Mouse (Mus musculus) neural tube, embryonic 14.5 days (tissue): ENCODE data around the gene Apc2. TPM values are rescaled to one million over a fixed set of nuclear protein-coding genes. Genes with fewer than 3 reads are reported as not detected.

Source experiments
- ATAC-seq: fragments of 200-750 bp; cut with Nextera tagmentation; 2 replicates; pipeline ENCODE4 v1.8.0; 2017; ENCODE audit warnings: low read depth, mild to moderate bottlenecking, moderate TSS enrichment, moderate library complexity
- H3K27ac ChIP-seq: fragments of 300-500 bp; sonication (generic); 2 replicates; pipeline ENCODE4 v1.5.1; 2014; ENCODE audit warnings: low read depth, mild to moderate bottlenecking, control low read depth, low read length, moderate library complexity, mixed read lengths
- H3K27me3 ChIP-seq: fragments of 300-500 bp; sonication (generic); 2 replicates; pipeline ENCODE4 v1.6.1; 2014; ENCODE audit warnings: low read length; ENCODE audit not compliant: control insufficient read depth, insufficient read depth
- H3K36me3 ChIP-seq: fragments of 300-500 bp; sonication (generic); 2 replicates; pipeline ENCODE4 v1.6.1; 2014; ENCODE audit warnings: low read length, mixed read lengths; ENCODE audit not compliant: control insufficient read depth, insufficient read depth
- H3K4me1 ChIP-seq: fragments of 300-500 bp; sonication (generic); 2 replicates; pipeline ENCODE4 v1.6.1; 2014; ENCODE audit warnings: low read length; ENCODE audit not compliant: control insufficient read depth, insufficient read depth
- H3K4me2 ChIP-seq: fragments of 300-500 bp; sonication (generic); 2 replicates; pipeline ENCODE4 v1.6.1; 2014; ENCODE audit warnings: mild to moderate bottlenecking, low read depth, low read length, control low read depth
- H3K4me3 ChIP-seq: fragments of 300-500 bp; sonication (generic); 2 replicates; pipeline ENCODE4 v1.5.1; 2014; ENCODE audit warnings: low read depth, low read length, control low read depth, mixed read lengths
- H3K9ac ChIP-seq: fragments of 300-500 bp; sonication (generic); replicated peaks from 2 replicates; pipeline ENCODE4 v1.6.1; 2014; ENCODE audit warnings: low read depth, mild to moderate bottlenecking, control low read depth, low read length, mixed read lengths
- H3K9me3 ChIP-seq: fragments of 300-500 bp; sonication (generic); 2 replicates; pipeline ENCODE4 v1.6.1; 2016; ENCODE audit warnings: low read length; ENCODE audit not compliant: control insufficient read depth
- WGBS: fragments of 180-500 bp; shearing (Covaris S2); extraction: QIAGEN DNeasy Blood & Tissue Kit; methylation state at CpG from one replicate; pipeline ENCODE4 v1.1.7; 2014; 5-methylcytosine and 5-hydroxymethylcytosine counted together
- polyA plus RNA-seq: library from polyadenylated mRNA; unstranded; fragments of >200 nt; fragmentation: Nextera tagmentation; extraction: Ambion mirVana; gene quantifications from 2 replicates; pipeline ENCODE4 v1.2.1, GENCODE M21; 2014

Apc2 gene
- polyA plus RNA-seq, 1 experiment from 2014 or later, result 231 TPM

DNA sequence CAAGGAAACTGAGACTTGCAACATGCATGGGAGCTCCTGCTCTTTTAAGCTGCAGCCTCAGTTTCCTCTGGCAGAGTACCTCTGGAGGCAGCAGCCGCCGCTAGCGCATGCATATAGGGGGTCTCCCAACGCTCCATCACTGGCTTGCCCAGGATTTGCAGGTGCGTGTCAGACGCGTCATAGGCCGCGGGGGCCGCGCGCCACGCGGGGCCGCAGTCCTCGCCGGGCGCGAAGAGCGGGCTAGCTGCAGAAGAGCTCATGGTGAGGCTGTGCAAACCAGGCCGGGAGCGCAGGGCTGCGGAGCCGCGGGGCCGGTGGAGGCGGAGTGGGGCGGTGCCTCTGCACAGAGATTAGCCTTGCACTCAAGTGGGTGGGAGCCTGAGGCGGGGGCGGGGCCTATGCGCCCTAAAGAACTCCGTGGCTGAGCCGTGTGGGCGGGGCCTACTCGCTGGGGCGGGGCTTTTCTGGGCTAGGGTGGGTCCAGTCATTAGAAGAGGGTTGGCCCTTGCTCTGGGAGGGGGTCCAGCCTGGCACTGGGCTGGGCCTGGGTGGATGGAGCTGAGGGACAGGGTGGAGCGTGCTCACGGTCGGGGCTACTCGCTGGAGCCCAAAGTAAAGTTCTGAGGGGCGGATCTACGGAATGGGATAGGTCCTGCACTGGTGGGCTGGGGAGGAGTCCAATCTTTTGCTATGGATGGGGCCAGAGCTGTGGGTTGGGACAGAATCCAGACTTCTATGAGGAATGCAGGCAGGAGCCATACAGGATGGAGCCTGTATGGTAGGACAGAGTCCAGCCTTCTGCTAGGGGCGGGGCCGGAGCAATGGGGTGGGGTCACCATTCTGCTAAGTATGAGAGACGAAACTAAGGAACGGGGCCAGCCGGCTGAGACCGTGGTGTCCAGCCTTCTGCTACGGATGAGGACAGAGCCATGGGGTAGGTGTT lies 34.9 kb upstream of the Apc2 start, which contains the start of the genes Gamt and Dazap1:
TSS of gene Gamt (minus strand) at position 371 of the 943 bp plus-strand sequence.
TSS of gene Dazap1 (plus strand) at position 845 of the 943 bp plus-strand sequence.
- peak within 1 kb of the TSS; percentile 85 for H3K27ac ChIP-seq
- H3K9ac ChIP-seq, result peak within 1 kb of the TSS; percentile 70
- H3K4me3 ChIP-seq, result peak within 1 kb of the TSS; percentile 39
- H3K36me3 ChIP-seq, result peaks cover 26% of the 10 kb centered on the region
- no peaks in the 10 kb centered on the region for H3K27me3 ChIP-seq
- peak; percentile 80 for ATAC-seq
- peak within 1 kb of the TSS; percentile 78 for H3K4me2 ChIP-seq
- peaks cover 19% of the 10 kb centered on the region for H3K4me1 ChIP-seq
- no peaks in the 10 kb centered on the region for H3K9me3 ChIP-seq
- under 1% methylated on average over 49 of the region's 49 CpGs for WGBS

DNA sequence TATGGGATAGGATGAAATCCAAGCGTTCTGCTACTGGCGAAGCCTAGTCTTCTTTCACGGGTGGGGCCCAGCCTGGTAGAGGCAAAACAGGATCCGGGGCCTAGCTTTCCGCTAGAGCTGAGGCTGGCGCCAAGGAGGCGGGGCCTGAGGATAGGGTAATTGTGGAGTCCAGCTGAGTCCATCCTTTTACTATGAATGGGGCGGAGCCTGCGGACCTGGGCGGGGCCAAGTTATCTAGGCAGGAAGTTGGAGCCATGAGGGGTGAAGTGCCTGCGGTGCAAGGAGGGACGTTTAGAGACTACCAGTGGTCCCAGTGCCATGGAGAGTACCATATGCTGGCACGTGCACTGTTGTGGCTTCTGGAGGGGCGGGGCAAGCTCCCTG lies 34.2 kb upstream of the Apc2 start:
- peaks cover 20% of the 10 kb centered on the region for H3K36me3 ChIP-seq
- WGBS, result 1% methylated on average over 14 of the region's 14 CpGs
- peak overlapping the region; percentile 78 for H3K4me2 ChIP-seq
- H3K9ac ChIP-seq, result peak overlapping the region; percentile 42
- peak overlapping the region; percentile 39 for H3K4me3 ChIP-seq
- peak overlapping the region; percentile 85 for H3K27ac ChIP-seq
- H3K27me3 ChIP-seq, result no peaks in the 10 kb centered on the region
- peaks cover 26% of the 10 kb centered on the region for H3K4me1 ChIP-seq
- peak; percentile 36 for ATAC-seq
- no peaks in the 10 kb centered on the region for H3K9me3 ChIP-seq

DNA sequence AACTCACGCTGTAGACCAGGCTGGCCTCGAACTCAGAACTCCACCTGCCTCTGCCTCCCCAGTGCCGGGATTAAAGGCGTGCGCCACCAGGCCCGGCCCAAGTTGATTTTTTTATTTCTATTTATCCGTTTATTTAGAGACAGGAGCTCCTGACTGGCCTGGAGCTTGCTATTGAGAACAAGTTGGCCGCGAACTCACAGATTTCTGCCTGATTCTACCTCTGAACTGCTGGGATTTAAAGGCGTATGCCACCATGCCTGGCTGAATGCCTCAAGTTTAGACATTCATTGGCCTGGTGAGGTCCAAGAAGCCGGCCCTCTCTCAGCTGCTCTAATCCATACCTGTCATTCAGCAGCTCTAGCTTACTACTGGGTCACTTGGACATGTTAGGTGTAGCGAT lies 33.6 kb upstream of the Apc2 start:
- peaks cover 32% of the 10 kb centered on the region for H3K4me1 ChIP-seq
- H3K9me3 ChIP-seq, result no peaks in the 10 kb centered on the region
- peak overlapping the region; percentile 78 for H3K4me2 ChIP-seq
- H3K9ac ChIP-seq, result no peak overlapping the region
- no peak overlapping the region for H3K4me3 ChIP-seq
- no peak for ATAC-seq
- H3K27me3 ChIP-seq, result no peaks in the 10 kb centered on the region
- H3K36me3 ChIP-seq, result peaks cover 14% of the 10 kb centered on the region
- H3K27ac ChIP-seq, result no peak overlapping the region
- 73% methylated on average over 12 of the region's 12 CpGs for WGBS

DNA sequence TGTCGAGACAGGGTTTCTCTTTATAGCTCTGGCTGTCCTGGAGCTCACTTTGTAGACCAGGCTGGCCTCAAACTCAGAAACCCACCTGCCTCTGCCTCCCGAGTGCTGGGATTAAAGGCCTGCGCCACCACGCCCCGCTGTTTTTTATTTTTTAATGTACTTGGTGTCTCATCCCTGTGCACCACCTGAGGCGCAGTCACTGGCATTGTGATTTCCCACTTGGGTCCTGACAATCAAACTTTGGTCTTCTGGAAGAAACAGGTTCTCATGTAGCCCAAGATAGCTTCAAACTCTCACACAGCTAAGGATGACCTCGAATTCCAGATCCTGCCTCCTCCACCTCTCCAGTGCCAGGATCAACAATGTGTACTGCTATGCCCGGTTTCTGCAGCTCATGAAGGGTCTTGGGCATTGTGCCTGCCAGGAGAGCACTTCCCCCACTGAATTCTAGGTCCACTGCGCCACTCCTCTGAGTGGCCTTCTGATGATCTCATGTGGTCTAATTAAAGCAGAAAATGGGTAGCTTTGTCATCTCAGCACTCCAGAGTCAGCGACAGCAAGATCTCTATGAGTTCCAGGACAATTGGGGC lies 32.9 kb upstream of the Apc2 start:
- H3K36me3 ChIP-seq, result peaks cover 9% of the 10 kb centered on the region
- H3K4me1 ChIP-seq, result peaks cover 37% of the 10 kb centered on the region
- no peaks in the 10 kb centered on the region for H3K9me3 ChIP-seq
- no peaks in the 10 kb centered on the region for H3K27me3 ChIP-seq
- H3K4me2 ChIP-seq, result no peak overlapping the region
- no peak for ATAC-seq
- no peak overlapping the region for H3K27ac ChIP-seq
- 94% methylated on average over 10 of the region's 10 CpGs for WGBS
- H3K9ac ChIP-seq, result no peak overlapping the region
- no peak overlapping the region for H3K4me3 ChIP-seq

DNA sequence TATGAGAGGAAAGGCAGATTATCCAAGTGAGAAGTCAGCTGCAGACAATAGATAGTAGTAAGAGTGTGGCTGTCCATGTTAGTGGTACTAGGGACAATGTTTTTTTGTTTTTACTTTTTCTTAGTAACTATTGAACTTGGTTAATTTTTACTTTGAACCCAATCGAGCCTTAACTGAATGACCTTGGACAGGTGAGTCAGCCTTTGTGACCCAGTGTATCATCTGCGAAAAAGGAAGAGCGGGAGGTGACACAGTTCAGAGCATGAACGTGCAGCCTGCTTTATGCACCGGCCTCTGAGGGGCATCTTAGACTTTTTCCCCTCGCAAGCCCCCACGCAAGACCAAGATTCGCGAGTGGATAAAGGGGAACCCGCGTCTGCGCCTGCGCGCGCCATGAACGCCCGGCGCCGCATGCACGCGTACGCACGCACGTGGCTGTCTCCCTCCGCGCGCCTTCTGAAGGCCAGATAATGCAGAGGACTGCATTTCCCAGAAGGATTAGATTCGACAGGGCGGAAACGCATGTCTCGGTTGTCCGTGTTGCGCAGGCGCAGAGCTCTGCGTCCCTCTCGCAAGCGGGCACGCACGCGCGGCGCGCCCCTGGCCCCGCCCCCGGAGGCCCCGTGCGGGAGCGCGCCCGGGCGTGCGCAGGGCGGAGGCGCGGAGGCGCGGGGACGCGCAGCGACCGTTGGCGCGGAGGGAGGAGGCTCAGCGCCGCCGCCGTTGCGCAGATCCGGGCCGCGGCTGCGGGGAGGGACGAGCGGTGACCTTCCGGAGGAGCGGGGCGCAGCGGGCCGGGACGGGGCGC lies 31.2 kb upstream of the Apc2 start:
- Histone ChIP-seq H3K9me3 (no peaks in the 10 kb centered on the region), H3K27me3 (no peaks in the 10 kb centered on the region), H3K36me3 (no peaks in the 10 kb centered on the region), H3K27ac (peak overlapping the region; percentile 75), H3K9ac (peak overlapping the region; percentile 95), H3K4me3 (peak overlapping the region; percentile 81), H3K4me2 (peak overlapping the region; percentile 70), H3K4me1 (peaks cover 44% of the 10 kb centered on the region)
- WGBS, result 3% methylated on average over 70 of the region's 81 CpGs
- peak; percentile 72 for ATAC-seq

DNA sequence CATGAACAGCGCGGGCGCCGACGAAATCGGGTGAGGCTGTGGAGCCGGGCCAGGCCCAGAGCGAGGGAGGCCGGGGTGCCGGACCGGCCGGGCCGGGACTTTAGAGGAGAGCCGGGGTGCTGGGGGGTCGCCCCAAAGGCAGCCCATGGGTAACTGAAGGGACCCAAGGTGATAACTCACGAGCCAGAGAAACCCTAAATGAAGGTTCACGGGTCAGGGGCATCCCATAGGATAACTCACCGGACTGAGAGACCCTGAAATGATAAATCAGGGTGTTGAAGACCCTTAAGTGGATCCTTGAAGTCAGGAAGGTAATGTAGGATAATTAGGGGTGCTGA lies 30.7 kb upstream of the Apc2 start:
- Histone ChIP-seq H3K4me1 (peaks cover 38% of the 10 kb centered on the region), H3K27me3 (no peaks in the 10 kb centered on the region), H3K4me2 (peak overlapping the region; percentile 59), H3K4me3 (peak overlapping the region; percentile 81), H3K27ac (peak overlapping the region; percentile 75), H3K9ac (peak overlapping the region; percentile 95), H3K9me3 (no peaks in the 10 kb centered on the region), H3K36me3 (no peaks in the 10 kb centered on the region)
- ATAC-seq, result no peak; the same call in 1 of the 2 replicates
- 2% methylated on average over 18 of the region's 18 CpGs for WGBS

DNA sequence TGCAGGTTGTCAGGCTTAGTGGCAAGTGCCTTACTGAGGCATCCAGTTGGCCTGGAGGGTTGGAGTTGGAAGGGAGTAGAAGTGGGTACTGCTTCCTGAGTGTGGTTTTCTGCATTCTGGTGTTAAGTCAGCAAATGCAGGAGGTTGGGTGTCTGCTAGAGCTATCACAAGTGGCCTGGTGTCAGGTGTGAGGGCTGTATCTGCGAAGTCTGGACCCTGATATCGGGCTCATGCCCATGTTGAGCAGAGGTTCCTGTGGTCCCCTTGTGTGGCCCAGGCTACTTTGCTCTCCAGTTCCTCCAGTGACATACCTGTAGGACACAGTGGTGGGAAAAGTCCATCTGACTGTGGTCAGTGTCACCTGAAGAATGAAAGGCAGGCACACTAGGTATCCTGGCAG lies 25.7 kb upstream of the Apc2 start:
- Histone ChIP-seq H3K4me2 (no peak overlapping the region), H3K4me3 (no peak overlapping the region), H3K9ac (no peak overlapping the region), H3K36me3 (peaks cover 6% of the 10 kb centered on the region; the same call in 1 of the 2 replicates), H3K4me1 (peaks cover 33% of the 10 kb centered on the region), H3K9me3 (no peaks in the 10 kb centered on the region), H3K27me3 (no peaks in the 10 kb centered on the region), H3K27ac (no peak overlapping the region)
- WGBS, result 97% methylated on average over 2 of the region's 2 CpGs
- no peak for ATAC-seq

DNA sequence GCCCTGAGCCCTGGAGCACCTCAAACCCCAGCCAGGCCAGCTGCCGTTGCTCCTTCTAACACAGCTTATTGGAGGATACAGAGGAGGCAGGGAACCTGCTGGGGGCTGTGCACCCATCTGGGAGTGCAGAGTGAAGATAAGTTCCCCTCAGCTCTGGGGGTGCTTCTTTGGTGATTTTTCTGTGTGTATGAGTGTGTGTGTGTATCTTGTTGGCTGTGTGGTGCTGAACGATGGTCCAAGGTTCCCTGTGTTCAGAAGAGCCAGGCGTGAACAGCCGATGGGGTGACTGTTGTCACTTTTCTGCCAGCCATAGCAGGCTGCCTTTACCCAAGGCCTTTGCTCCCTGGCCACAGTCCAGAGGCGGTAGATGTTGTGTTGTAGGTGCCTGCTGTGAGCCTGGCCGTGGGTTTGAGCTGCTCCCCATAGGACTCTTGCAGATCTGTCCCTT lies 25.0 kb upstream of the Apc2 start:
- H3K27me3 ChIP-seq, result no peaks in the 10 kb centered on the region

More for the DNA sequence above, 25.0 kb upstream of the Apc2 start:
- Histone ChIP-seq H3K36me3 (peaks cover 10% of the 10 kb centered on the region), H3K9ac (0 out of 2 replicates have a peak overlapping the region, but pooled peaks have one; percentile 34), H3K27ac (no peak overlapping the region), H3K4me3 (no peak overlapping the region), H3K4me2 (no peak overlapping the region), H3K9me3 (no peaks in the 10 kb centered on the region), H3K4me1 (peaks cover 31% of the 10 kb centered on the region)
- no peak for ATAC-seq
- 75% methylated on average over 6 of the region's 6 CpGs for WGBS
